Mouse (Mus musculus) kidney, adult 8-10 months (tissue): ENCODE data around the gene Vps45.

Experiments used
- DNase-seq, 2 experiments: peaks; one replicate each; pipeline ENCODE4 v3.0.0; 2022

The Vps45 gene

DNA sequence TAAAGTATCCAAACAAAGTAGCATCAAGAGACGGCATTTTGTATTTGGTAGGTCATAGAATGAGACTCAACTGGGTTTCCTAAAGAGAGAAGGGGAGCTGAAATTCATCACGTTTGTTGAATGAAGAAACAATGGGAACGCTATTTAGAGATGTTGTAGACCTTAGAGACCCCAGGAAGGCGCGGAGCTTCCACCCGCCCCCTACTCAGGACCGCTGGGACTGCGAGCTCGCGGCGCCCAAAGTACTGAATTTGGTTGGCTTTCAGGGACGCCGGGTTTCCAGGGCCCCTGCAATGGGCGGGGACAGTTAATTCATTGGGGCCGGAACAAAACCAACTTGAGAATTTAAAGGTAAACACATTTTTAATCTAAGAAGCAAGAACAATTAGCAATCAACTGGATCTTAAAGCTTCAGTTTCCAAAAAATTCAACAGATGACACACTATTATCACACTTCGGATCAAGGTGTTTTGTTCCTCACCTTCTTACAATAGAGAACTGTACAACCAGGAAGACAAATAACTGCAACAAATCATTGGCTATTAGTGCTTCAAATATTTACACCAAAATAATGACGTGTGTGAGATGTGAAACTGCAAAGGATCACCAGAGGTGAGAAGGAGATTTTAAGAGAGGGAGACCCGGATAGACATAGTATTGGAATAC lies at the start of gene Vps45:
TSS of gene Vps45 (minus strand) at position 236 of the 666 bp plus-strand sequence.
- peak; percentile 55 to 70 for DNase-seq

DNA sequence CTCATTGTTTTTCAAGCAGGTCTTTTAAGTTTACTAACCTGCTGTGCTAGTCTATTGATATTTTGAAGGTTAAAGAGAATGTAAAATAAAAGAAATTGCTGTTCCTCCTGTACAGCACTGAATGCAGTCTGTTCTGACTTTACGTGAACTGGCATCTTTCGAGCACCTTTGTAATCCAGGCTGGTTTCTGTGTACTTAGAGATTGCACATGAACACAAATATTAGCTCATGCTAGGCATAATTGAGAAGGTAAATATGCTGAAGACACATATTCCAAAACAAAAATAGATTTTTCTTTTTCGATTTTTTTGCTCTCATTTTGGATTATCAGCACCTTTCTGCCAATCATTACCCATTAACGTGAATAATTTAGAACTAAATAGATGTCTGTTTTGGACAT lies 47.9 kb upstream of the Vps45 start:
- no peak for DNase-seq

DNA sequence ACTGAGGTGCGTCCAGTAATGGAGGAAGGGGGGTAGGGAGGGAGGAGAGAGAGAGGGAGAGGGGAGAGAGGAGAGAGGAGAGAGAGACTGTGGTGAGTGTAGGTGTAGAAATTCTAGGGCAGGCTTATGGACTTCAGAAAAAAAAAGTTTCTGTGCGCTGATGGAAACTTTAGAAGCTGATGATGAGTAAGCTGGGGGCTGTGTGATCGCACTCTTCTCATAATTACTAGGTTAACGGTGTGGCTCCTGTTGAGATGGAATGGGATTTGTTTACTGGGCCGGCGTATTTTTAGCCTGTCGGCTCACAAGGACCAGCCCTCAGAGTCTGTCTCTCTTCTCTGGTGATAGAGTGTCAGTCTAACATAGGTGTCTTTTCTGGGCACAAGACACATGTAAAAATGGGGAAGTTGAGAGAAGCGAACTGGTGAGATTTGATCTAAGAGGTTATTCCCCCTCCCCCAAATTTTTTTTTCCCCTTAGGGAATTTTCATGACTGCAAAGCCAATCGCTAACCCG lies 47.0 kb upstream of the Vps45 start:
- no peak for DNase-seq

- peak; percentile 79 to 80 for DNase-seq
Measured at GRCm38 (mm10) chr3:96104261-96105065, 46.2 kb upstream of the Vps45 start, which contains the start of gene Otud7b. TSS of gene Otud7b (plus strand) at chr3:96104527.

DNA sequence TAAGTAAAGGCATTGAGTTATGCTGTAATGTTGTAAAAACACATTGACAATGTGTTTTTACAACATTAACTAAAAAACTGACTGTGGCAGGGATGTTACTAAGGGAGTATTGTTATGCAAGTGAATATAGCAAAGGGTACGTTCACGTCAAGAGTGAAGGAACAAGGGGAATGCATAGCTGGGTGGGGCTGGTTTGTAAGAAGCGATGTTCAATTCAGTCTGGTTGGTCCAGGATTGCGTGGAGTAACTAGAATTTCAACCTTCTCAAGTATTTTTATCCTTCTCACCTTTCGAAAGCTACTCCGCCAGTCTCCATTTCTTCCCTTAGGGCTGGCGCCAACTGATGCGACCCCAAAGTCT lies 45.6 kb upstream of the Vps45 start:
- DNase-seq, result no peak

DNA sequence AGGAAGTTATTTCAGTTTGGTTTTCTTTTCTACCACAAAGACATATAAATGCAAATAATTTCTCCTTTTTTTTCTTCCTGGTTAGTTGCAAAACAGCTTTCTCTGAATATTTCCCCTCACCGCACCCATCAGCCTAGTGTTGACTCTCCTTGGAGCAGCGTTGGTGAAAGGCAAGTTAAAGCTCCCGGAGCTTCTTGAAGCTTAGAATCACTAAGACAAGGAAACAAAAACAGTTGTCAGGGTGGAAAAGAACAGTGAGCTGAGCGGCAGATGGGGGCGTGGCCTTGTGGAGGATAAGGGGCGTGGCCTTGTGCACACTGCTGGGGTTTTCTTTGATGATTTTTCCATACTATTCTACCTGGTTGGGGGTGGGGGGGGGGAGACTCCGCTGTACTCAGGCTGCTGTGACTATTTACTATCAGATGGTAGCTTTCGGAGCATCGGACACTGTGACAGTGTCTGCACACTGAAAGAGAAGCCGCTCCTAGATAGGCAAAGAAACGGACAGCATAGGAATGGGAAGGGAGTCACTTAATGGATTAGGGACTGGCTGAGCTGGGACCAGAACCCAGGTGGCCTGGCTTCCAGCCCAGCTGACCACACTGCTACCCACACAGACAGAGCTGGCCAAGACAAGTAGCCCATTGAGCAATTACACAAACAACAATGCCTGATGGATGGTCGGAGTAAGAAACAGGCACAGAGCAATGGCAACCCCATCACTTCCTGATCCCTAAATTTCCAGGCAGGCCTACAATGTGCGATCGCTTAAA lies 44.0 kb upstream of the Vps45 start:
- peak; percentile 26 to 35 for DNase-seq

- peak; percentile 17 to 27 for DNase-seq
Measured at GRCm38 (mm10) chr3:96098616-96099267, 40.5 kb upstream of the Vps45 start.

DNA sequence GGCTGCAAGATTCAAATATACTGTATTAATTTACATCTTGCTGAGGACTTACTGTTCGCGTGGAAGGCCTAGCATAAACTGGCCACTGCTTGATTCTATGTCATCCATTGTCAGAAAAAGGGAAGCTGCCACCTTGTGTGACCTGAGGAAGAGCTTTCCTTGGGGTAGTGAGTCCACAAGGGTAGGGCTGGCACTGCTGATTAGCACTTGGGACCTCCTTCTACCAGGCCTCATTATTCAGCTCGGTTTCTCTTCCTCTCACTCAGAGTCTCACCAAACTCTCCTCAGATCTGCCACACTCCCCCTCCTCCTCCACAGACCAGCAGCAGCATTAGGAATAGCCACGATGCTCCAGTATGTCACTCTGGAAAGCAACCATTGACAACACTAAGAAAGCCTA lies 39.9 kb upstream of the Vps45 start:
- no peak for DNase-seq

GRCm38 (mm10) chr3:96094203-96094602 lies 35.9 kb upstream of the Vps45 start:
- DNase-seq, result peak; percentile 81 to 92

DNA sequence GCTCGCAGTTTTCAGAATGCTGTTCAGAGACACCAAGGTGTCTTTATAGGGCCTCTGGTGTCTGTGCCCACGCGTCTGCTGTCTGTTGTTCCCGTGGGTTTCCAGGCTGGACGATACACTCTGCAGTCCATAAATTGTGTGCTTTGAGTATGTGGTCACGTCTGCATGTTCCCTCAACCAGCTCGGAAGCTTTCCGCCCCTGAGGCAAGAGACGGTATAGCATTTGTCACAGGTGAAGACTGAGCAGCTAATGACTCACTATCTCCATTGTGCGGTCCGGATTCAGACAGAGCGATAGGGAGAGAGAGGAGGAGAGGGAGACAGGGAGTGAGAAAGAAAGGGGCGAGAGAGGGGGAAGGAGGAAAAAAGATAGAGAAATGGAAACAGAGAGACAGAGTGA lies 35.2 kb upstream of the Vps45 start:
- no peak for DNase-seq

DNA sequence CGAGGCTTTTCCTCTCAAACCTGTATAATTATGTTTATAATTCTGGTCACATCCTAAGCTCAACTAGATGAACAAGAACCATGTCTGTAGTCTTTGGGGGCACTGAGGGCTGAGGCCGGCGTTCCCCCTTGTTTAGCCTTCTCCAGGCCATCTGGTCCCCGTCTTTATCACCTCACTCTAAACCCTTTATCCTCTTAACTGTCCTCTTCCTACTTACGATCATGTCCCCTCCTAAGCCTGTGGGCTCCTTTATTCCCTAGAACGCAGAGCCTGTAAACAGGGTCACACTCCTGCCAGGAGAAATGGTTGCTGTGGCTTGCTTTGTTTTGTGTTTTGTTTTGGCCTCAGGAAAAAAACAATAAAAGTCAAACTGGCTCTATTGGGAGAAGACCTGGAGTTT lies 33.7 kb upstream of the Vps45 start:
- no peak for DNase-seq

DNA sequence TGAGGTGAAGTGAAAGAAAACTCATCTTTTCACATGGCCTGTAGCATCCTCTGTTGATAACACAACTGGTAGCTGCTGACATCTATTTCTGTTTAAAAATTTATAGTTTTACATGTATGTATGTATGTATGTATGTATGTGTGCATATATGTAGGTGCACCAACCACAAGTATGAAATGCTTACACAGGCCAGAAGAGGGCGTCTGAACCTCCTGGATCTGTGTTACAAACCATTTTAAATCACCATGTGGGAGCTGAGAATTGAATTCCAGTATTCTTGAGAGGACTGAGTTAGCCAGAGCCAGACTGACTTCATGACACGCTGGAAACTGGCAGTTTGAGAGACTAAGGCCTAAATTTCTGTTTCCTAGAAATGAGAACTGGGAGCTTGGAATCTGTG lies 32.9 kb upstream of the Vps45 start:
- DNase-seq, result no peak

- DNase-seq, result no peak
Measured at GRCm38 (mm10) chr3:96089882-96090489, 31.7 kb upstream of the Vps45 start.

GRCm38 (mm10) chr3:96087801-96088200 lies 29.5 kb upstream of the Vps45 start:
- no peak for DNase-seq

GRCm38 (mm10) chr3:96087219-96087618 lies 29.0 kb upstream of the Vps45 start:
- DNase-seq, result no peak

- DNase-seq, result no peak
Measured at GRCm38 (mm10) chr3:96084146-96084755, 26.0 kb upstream of the Vps45 start.

DNA sequence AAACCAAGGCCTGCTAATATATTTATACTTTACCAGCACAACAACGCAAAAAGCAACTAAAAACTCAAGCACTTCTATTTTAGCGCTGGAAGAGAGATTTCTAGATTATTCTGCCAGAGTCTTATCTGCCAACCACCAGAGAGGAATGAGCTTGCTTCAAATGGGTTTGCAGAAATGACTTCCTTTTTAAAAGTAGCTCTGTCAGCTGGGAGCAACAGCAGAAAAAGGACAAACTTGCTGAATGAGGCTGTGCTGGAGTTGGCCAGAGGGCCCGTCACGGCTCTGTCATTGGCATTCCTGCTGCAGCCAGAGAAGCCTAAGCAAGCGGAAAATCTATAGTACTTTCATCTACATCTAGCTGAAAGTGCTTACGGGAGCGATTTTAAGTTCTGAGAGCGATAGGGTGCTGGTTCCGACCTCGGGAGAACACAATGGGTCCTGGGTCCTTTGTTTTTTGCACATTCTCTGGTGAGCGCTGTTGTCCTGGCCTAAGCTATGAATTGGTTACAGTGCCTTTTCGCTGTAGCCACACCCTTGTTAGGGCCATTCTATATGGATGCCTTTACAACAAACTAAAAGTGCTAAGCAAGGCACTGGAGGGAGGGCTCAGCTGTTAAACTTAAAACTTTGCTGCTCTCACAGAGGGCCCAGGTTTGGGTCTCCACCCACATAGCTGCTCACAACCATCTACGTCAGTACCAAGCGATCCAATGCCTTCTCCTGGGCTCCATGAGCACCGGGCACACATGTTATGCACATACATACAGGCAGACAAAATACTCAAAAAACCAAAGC lies 24.6 kb upstream of the Vps45 start:
- no peak for DNase-seq

DNA sequence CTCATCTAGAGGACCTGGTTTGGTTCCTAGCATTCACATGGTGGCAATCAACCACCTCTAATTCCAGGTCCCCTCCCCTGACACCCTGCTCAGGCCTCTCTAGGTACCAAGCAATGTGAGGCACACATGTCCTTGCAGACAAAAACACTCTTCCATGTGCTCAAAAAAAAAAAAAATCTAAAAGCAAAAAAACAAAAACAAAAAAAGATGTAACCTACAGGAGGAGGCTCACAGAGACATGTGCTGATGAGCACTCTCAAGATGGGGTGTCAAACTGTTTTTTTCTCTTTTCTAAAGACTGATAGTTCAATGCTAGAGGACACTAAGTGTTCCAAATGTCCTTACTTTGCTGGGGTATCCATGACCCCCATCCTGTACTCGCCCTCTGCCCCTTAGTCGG lies 23.8 kb upstream of the Vps45 start:
- no peak for DNase-seq

- no peak for DNase-seq
Measured at GRCm38 (mm10) chr3:96081650-96082049, 23.4 kb upstream of the Vps45 start.

GRCm38 (mm10) chr3:96081006-96081405 lies 22.7 kb upstream of the Vps45 start:
- DNase-seq, result peak in 1 of 2 experiments; percentile 48

DNA sequence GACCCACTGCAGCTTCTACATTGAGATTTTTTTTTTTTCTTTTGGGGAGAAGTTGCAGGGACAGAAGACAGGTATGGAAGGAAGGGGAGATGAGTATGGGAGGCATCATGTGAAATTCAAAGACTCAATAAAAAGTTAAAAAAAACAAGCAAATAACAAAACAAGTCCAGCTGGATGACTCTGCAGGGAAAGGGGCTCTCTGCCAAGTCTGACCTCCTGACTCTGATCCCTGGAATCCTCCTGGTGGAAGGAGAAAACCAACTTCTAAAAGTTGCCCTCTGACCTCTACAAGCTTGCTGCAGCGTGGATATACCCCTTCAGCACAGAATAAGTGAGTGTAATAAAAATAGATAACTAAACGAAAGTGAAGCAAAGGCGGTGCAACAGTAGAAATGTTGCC lies 20.4 kb upstream of the Vps45 start:
- no peak for DNase-seq
